Mouse (Mus musculus) thymus, postnatal 14 days (tissue): ENCODE data around the gene Tmed8.
"Not testable (repeated sequence)": the region's sequence is repeated elsewhere in the genome, so short reads cannot be mapped to it uniquely, and the experiment has no call there.

Experiments used
- DNase-seq: peaks from one replicate; pipeline ENCODE4 v3.0.0; 2021

Tmed8 gene

GRCm38 (mm10) chr12:87158099-87158498 lies 42.2 kb downstream of the Tmed8 start:
- no peak for DNase-seq

- no peak for DNase-seq
These were observed 42.9 kb downstream of the Tmed8 start for GRCm38 (mm10) chr12:87157361-87157760.

- DNase-seq, result not testable (repeated sequence)
These were observed 45.8 kb downstream of the Tmed8 start for GRCm38 (mm10) chr12:87154448-87154847.

- no peak for DNase-seq
These were observed 50.8 kb downstream of the Tmed8 start for GRCm38 (mm10) chr12:87149471-87149870.

- no peak for DNase-seq
These were observed 52.1 kb downstream of the Tmed8 start for GRCm38 (mm10) chr12:87148136-87148535.

- peak; percentile 89 for DNase-seq
These were observed 52.7 kb downstream of the Tmed8 start, which contains the start of gene Pomt2 for GRCm38 (mm10) chr12:87147395-87148089. TSS of gene Pomt2 (minus strand) at chr12:87147968.

- DNase-seq, result peak; percentile 94
These were observed 53.3 kb downstream of the Tmed8 start, which contains the start of gene Gstz1 for GRCm38 (mm10) chr12:87146966-87147365. TSS of gene Gstz1 (plus strand) at chr12:87147165.

- DNase-seq, result no peak
These were observed 58.1 kb downstream of the Tmed8 start for GRCm38 (mm10) chr12:87142156-87142555.

GRCm38 (mm10) chr12:87138768-87139167 lies 61.5 kb downstream of the Tmed8 start:
- no peak for DNase-seq

GRCm38 (mm10) chr12:87138342-87138701 lies 61.9 kb downstream of the Tmed8 start:
- DNase-seq, result no peak

- DNase-seq, result no peak
These were observed 62.6 kb downstream of the Tmed8 start for GRCm38 (mm10) chr12:87137439-87138341.

- no peak for DNase-seq
These were observed 67.5 kb downstream of the Tmed8 start for GRCm38 (mm10) chr12:87132784-87133183.

GRCm38 (mm10) chr12:87132210-87132609 lies 68.0 kb downstream of the Tmed8 start:
- DNase-seq, result no peak

- peak; percentile 53 for DNase-seq
These were observed 68.6 kb downstream of the Tmed8 start for GRCm38 (mm10) chr12:87131619-87132018.

- DNase-seq, result no peak
These were observed 69.1 kb downstream of the Tmed8 start for GRCm38 (mm10) chr12:87131181-87131580.

GRCm38 (mm10) chr12:87130224-87130623 lies 70.0 kb downstream of the Tmed8 start:
- no peak for DNase-seq

- no peak for DNase-seq
These were observed 73.0 kb downstream of the Tmed8 start for GRCm38 (mm10) chr12:87127256-87127655.

- no peak for DNase-seq
These were observed 78.2 kb downstream of the Tmed8 start for GRCm38 (mm10) chr12:87121918-87122589.
